Mouse (Mus musculus): ENCODE data around the gene Lemd1.

DNA sequence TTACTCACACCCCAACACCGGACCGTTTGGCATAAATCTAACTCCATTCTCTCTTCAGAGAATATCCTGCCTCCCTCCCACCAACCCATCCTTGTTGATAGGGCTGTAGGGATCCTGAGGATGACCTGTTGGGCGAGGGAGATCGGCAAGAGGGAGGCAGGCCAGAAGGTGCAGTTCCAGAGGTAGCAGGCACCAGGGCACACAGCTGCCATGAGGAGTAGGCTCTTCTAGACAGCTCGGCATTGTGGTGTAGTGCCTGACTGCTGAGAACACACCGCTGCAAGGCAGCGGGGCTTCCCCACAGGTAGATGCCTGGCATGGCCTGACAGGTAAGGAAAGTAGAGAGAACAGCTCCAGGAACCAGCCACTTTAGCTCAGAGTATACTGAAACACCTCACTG, 33.4 kb upstream of the Lemd1 start:
- no peak for TF ChIP-seq CTCF (conservative IDR thresholded peaks at IDR 0.05; ENCODE audit: insufficient read depth, insufficient read length, low read depth, low read length)
- TF ChIP-seq POLR2A (IDR thresholded peaks at IDR 0.05; ENCODE audit: low read depth, low read length): no peak
